Mouse (Mus musculus): ENCODE data around the gene Vkorc1l1. TPM values are rescaled to one million over a fixed set of nuclear protein-coding genes. Genes with fewer than 3 reads are reported as not detected.

Vkorc1l1 gene
- polyA plus RNA-seq, 1 experiment, result 19.3 TPM

- TF ChIP-seq POLR2A (IDR thresholded peaks at IDR 0.05; ENCODE audit: low read depth, low read length) (no peak), CTCF (conservative IDR thresholded peaks at IDR 0.05; ENCODE audit: insufficient read depth, insufficient read length, low read depth, low read length) (no peak)
- WGBS, result 83% methylated on average over 1 of the region's 1 CpGs
- H3K4me1 ChIP-seq (ENCODE audit: control insufficient read depth, insufficient read depth, low read length), result peaks cover 2% of the 10 kb centered on the region; the same call in 1 of the 2 replicates
- no peak overlapping the region for H3K4me3 ChIP-seq (ENCODE audit: insufficient read depth, low read depth, low read length)
- no peaks in the 10 kb centered on the region for H3K27me3 ChIP-seq (replicated peaks; ENCODE audit: control insufficient read depth, insufficient read depth, low read length)
- no peaks in the 10 kb centered on the region for H3K36me3 ChIP-seq (ENCODE audit: control insufficient read depth, insufficient read depth, low read length)
- H3K27ac ChIP-seq (ENCODE audit: insufficient read depth, low read depth, low read length), result no peak overlapping the region
- DNase-seq, result no peak
These were observed 1.6 kb downstream of the Vkorc1l1 start for GRCm38 (mm10) chr5:129943402-129943801.

GRCm38 (mm10) chr5:129947528-129948033 lies 5.8 kb downstream of the Vkorc1l1 start:
- TF ChIP-seq POLR2A (IDR thresholded peaks at IDR 0.05; ENCODE audit: low read depth, low read length) (no peak), CTCF (conservative IDR thresholded peaks at IDR 0.05; ENCODE audit: insufficient read depth, insufficient read length, low read depth, low read length) (no peak)
- Histone ChIP-seq H3K27ac (ENCODE audit: insufficient read depth, low read depth, low read length) (no peak overlapping the region), H3K36me3 (ENCODE audit: control insufficient read depth, insufficient read depth, low read length) (no peaks in the 10 kb centered on the region), H3K4me3 (ENCODE audit: insufficient read depth, low read depth, low read length) (no peak overlapping the region), H3K4me1 (ENCODE audit: control insufficient read depth, insufficient read depth, low read length) (peaks cover 2% of the 10 kb centered on the region; the same call in 1 of the 2 replicates), H3K27me3 (replicated peaks; ENCODE audit: control insufficient read depth, insufficient read depth, low read length) (no peaks in the 10 kb centered on the region)
- no peak for DNase-seq
- WGBS, result 87% methylated on average over 2 of the region's 2 CpGs

- Histone ChIP-seq H3K27ac (ENCODE audit: insufficient read depth, low read depth, low read length) (no peak overlapping the region), H3K27me3 (replicated peaks; ENCODE audit: control insufficient read depth, insufficient read depth, low read length) (no peaks in the 10 kb centered on the region), H3K4me1 (ENCODE audit: control insufficient read depth, insufficient read depth, low read length) (peaks cover 5% of the 10 kb centered on the region; the same call in 1 of the 2 replicates), H3K4me3 (ENCODE audit: insufficient read depth, low read depth, low read length) (no peak overlapping the region), H3K36me3 (ENCODE audit: control insufficient read depth, insufficient read depth, low read length) (no peaks in the 10 kb centered on the region)
- no peak for DNase-seq
- 92% methylated on average over 4 of the region's 4 CpGs for WGBS
- TF ChIP-seq CTCF (conservative IDR thresholded peaks at IDR 0.05; ENCODE audit: insufficient read depth, insufficient read length, low read depth, low read length) (no peak), POLR2A (IDR thresholded peaks at IDR 0.05; ENCODE audit: low read depth, low read length) (no peak)
These were observed 10.4 kb downstream of the Vkorc1l1 start for GRCm38 (mm10) chr5:129952143-129952542.

- TF ChIP-seq POLR2A (IDR thresholded peaks at IDR 0.05; ENCODE audit: low read depth, low read length), result no peak
- TF ChIP-seq CTCF (conservative IDR thresholded peaks at IDR 0.05; ENCODE audit: insufficient read depth, insufficient read length, low read depth, low read length), result no peak
- no peak overlapping the region for H3K27ac ChIP-seq (ENCODE audit: insufficient read depth, low read depth, low read length)
- no peaks in the 10 kb centered on the region for H3K36me3 ChIP-seq (ENCODE audit: control insufficient read depth, insufficient read depth, low read length)
- no peak overlapping the region for H3K4me3 ChIP-seq (ENCODE audit: insufficient read depth, low read depth, low read length)
- DNase-seq, result peak; percentile 23
- peaks cover 5% of the 10 kb centered on the region; the same call in 1 of the 2 replicates for H3K4me1 ChIP-seq (ENCODE audit: control insufficient read depth, insufficient read depth, low read length)
- WGBS, result 71% methylated on average over 5 of the region's 5 CpGs
- no peaks in the 10 kb centered on the region for H3K27me3 ChIP-seq (replicated peaks; ENCODE audit: control insufficient read depth, insufficient read depth, low read length)
These were observed 12.9 kb downstream of the Vkorc1l1 start for GRCm38 (mm10) chr5:129954473-129955254.

GRCm38 (mm10) chr5:129955792-129956191 lies 14.0 kb downstream of the Vkorc1l1 start:
- H3K27ac ChIP-seq (ENCODE audit: insufficient read depth, low read depth, low read length), result no peak overlapping the region
- peaks cover 5% of the 10 kb centered on the region; the same call in 1 of the 2 replicates for H3K4me1 ChIP-seq (ENCODE audit: control insufficient read depth, insufficient read depth, low read length)
- no peaks in the 10 kb centered on the region for H3K27me3 ChIP-seq (replicated peaks; ENCODE audit: control insufficient read depth, insufficient read depth, low read length)
- DNase-seq, result no peak
- TF ChIP-seq POLR2A (IDR thresholded peaks at IDR 0.05; ENCODE audit: low read depth, low read length), result no peak
- TF ChIP-seq CTCF (conservative IDR thresholded peaks at IDR 0.05; ENCODE audit: insufficient read depth, insufficient read length, low read depth, low read length), result no peak
- H3K36me3 ChIP-seq (ENCODE audit: control insufficient read depth, insufficient read depth, low read length), result no peaks in the 10 kb centered on the region
- no peak overlapping the region for H3K4me3 ChIP-seq (ENCODE audit: insufficient read depth, low read depth, low read length)
- WGBS, result 77% methylated on average over 6 of the region's 6 CpGs

GRCm38 (mm10) chr5:129963224-129963623 lies 21.5 kb downstream of the Vkorc1l1 start:
- no peaks in the 10 kb centered on the region for H3K4me1 ChIP-seq (ENCODE audit: control insufficient read depth, insufficient read depth, low read length)
- H3K4me3 ChIP-seq (ENCODE audit: insufficient read depth, low read depth, low read length), result no peak overlapping the region
- no peak for DNase-seq
- 79% methylated on average over 4 of the region's 4 CpGs for WGBS
- H3K27me3 ChIP-seq (replicated peaks; ENCODE audit: control insufficient read depth, insufficient read depth, low read length), result no peaks in the 10 kb centered on the region
- H3K36me3 ChIP-seq (ENCODE audit: control insufficient read depth, insufficient read depth, low read length), result no peaks in the 10 kb centered on the region
- TF ChIP-seq POLR2A (IDR thresholded peaks at IDR 0.05; ENCODE audit: low read depth, low read length), result no peak
- no peak for TF ChIP-seq CTCF (conservative IDR thresholded peaks at IDR 0.05; ENCODE audit: insufficient read depth, insufficient read length, low read depth, low read length)
- no peak overlapping the region for H3K27ac ChIP-seq (ENCODE audit: insufficient read depth, low read depth, low read length)

GRCm38 (mm10) chr5:129966448-129966847 lies 24.7 kb downstream of the Vkorc1l1 start:
- H3K4me1 ChIP-seq (ENCODE audit: control insufficient read depth, insufficient read depth, low read length), result no peaks in the 10 kb centered on the region
- WGBS, result 87% methylated on average over 3 of the region's 3 CpGs

More at GRCm38 (mm10) chr5:129966448-129966847, 24.7 kb downstream of the Vkorc1l1 start:
- Histone ChIP-seq H3K4me3 (ENCODE audit: insufficient read depth, low read depth, low read length) (no peak overlapping the region), H3K36me3 (ENCODE audit: control insufficient read depth, insufficient read depth, low read length) (no peaks in the 10 kb centered on the region), H3K27ac (ENCODE audit: insufficient read depth, low read depth, low read length) (no peak overlapping the region), H3K27me3 (replicated peaks; ENCODE audit: control insufficient read depth, insufficient read depth, low read length) (no peaks in the 10 kb centered on the region)
- DNase-seq, result no peak
- TF ChIP-seq CTCF (conservative IDR thresholded peaks at IDR 0.05; ENCODE audit: insufficient read depth, insufficient read length, low read depth, low read length), result no peak

Data from kidney, adult 2 months (tissue).